Mouse (Mus musculus) cortical plate, adult 2 months (tissue): ENCODE measurements around the gene Zfp687. TPM values are rescaled to one million over a fixed set of nuclear protein-coding genes. Genes with fewer than 3 reads are reported as not detected.

Experiments used
- H3K27ac ChIP-seq: fragments of 200-500 bp; 2 replicates; pipeline ENCODE4 v1.5.1; 2012; ENCODE audit warnings: low read length, control low read depth, inconsistent platforms; ENCODE audit not compliant: insufficient read depth
- H3K4me1 ChIP-seq: fragments of 200-500 bp; 2 replicates; pipeline ENCODE4 v1.6.1; 2011; ENCODE audit warnings: low read length; ENCODE audit not compliant: control insufficient read depth, insufficient read depth
- H3K4me3 ChIP-seq: fragments of 200-500 bp; 2 replicates; pipeline ENCODE4 v1.5.1; 2011; ENCODE audit warnings: mild to moderate bottlenecking, low read length, control low read depth; ENCODE audit not compliant: insufficient read depth
- CTCF ChIP-seq: fragments of 200-500 bp; IDR thresholded peaks from 2 replicates; pipeline ENCODE4 v1.5.1; 2011; ENCODE audit warnings: mild to moderate bottlenecking, control low read depth, low read length; ENCODE audit not compliant: insufficient read depth; ENCODE audit errors: extremely low read depth
- POLR2A ChIP-seq: fragments of 200-500 bp; IDR thresholded peaks from 2 replicates; pipeline ENCODE4 v1.6.1; 2011; ENCODE audit warnings: mild to moderate bottlenecking, low read length, control low read depth; ENCODE audit not compliant: insufficient read depth; ENCODE audit errors: extremely low read depth
- polyA plus RNA-seq: library from polyadenylated mRNA; depleted of rRNA; stranded (reverse); fragments of >200 nt; gene quantifications from 2 replicates; pipeline ENCODE4 v1.2.3, GENCODE M21; 2012; rRNA removed

Zfp687 gene
- polyA plus RNA-seq, 1 experiment = 15.8 TPM

DNA sequence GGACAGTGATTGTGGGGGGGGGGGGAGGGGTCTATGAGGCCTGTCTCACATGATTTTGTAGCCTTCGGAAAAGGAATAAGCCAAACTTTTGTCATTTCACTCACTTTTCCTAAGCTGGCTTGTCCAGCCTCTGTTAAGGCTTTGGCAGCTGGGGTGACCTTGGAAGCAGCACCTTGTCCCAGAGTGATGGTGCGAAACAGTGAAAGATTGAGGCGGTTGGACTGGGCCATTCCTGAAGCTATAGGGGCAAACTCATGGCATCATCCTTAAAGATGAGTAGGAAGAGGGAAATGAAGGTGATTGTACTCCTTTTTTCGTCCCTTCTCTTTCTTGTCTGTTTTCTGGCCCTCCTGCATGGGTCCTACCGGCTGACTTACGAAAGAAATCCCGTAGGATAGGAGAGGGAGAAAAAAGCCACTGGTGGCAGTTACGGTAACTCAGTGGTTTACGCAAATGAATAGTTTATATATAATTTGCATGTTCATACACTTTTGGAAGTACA is 41.2 kb downstream of the Zfp687 start:
- Histone ChIP-seq H3K4me3 (peak overlapping the region; percentile 64), H3K4me1 (no peaks in the 10 kb centered on the region), H3K27ac (no peak overlapping the region)
- no peak for TF ChIP-seq CTCF
- TF ChIP-seq POLR2A = no peak

DNA sequence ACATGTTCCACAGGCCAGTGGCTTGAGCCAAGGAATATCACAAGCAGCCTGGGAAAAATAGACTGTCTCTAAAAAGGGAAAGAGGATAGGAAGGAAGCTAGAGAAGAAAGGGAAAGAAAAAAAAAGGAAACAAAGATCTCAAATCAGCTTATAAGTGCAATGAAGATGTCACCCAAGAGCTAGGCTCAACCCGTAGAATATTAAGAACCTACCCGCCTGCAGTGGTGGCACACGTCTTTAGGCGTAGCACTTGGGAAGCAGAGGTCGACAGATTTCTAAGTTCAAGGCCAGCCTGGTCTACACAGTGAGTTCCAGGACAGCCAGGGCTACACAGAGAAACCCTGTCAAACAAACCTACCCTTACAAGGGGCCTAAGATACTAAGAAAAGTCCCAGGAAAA is 41.6 kb downstream of the Zfp687 start:
- Histone ChIP-seq H3K4me3 (peak overlapping the region; percentile 64; the same call in 1 of the 2 replicates), H3K4me1 (no peaks in the 10 kb centered on the region), H3K27ac (no peak overlapping the region)
- TF ChIP-seq POLR2A = no peak
- TF ChIP-seq CTCF = no peak

DNA sequence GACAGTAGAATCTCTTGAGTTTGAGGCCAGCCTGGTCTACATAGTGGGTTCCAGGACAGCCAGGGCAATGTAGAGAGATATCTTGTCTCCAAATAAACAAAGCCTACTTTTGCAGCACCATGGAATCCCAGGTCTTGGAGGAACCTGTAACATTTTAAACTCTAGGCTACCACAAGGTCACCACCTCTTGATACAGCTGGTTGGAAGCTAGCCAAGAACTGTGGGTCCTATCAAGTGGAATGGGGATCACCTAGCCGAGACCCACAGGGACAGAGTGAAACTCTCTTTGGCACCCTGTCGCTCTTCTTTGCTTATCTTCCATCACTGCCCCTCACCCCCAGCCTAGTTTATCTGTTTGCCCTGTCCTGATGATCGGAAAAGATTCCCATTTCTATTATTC is 42.7 kb downstream of the Zfp687 start:
- TF ChIP-seq CTCF = no peak
- no peak for TF ChIP-seq POLR2A
- Histone ChIP-seq H3K4me3 (no peak overlapping the region), H3K4me1 (no peaks in the 10 kb centered on the region), H3K27ac (no peak overlapping the region)

DNA sequence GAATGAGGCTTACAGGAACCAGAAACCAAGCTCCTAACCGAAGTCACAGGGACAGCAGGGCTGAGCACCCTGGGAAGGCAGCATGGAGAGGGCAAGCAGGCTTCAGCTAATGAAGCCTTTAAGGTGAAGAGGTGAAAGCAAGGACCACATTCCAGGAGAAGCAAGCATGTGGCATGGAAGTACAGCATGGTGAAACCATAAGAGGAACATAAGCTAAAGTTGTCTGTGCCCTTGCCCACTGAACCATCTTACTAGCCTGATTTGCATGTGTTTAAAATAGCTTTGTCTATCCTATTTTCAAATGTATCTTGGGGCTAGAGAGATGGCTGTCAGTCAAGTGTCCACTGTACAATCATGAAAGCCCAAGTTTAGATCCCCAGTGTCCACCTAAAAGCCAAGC is 49.4 kb downstream of the Zfp687 start:
- TF ChIP-seq CTCF (no peak), POLR2A (no peak)
- Histone ChIP-seq H3K27ac (no peak overlapping the region), H3K4me1 (no peaks in the 10 kb centered on the region), H3K4me3 (no peak overlapping the region)

DNA sequence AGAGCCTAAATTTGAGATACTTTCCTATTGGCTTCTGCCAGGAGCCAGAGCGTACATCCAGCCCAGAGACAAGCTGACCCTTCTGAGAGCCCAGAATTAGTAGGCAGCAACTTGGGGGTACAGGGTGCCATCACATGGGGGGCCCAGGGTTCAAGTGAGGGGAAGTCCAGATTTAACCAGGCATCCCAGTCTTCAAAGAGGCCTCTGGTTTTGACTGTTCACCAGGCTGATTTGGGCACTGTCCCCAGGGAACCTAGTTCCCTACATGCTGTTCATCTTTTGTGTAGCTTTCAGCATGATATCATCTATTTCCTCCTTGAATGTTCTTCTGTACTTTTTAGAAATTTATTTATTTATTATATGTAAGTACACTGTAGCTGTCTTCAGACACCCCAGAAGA is 50.3 kb downstream of the Zfp687 start:
- TF ChIP-seq CTCF (no peak), POLR2A (no peak)

DNA sequence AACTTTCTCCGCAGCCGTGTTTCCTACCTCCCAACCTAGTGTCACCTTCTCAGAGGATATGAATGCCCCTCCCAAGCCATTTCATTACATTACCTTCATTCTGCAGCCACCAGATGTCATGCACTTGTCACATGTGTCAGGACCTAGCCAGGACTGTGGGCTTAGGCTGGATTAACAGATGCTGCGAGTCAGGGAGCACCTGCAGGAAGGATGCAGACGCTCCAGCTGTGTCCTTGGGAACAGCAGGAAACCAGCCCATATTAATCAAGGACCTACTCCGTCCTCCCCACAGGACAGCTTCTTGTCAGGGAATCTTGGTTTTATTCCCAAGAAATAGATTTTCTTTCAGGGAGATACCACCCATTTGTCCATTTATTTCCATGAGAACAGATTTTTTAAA is 54.9 kb downstream of the Zfp687 start:
- H3K4me3 ChIP-seq = no peak overlapping the region
- TF ChIP-seq CTCF (no peak), POLR2A (no peak)

More for the DNA sequence above, 50.3 kb downstream of the Zfp687 start:
- Histone ChIP-seq H3K27ac (no peak overlapping the region), H3K4me1 (no peaks in the 10 kb centered on the region), H3K4me3 (no peak overlapping the region)

DNA sequence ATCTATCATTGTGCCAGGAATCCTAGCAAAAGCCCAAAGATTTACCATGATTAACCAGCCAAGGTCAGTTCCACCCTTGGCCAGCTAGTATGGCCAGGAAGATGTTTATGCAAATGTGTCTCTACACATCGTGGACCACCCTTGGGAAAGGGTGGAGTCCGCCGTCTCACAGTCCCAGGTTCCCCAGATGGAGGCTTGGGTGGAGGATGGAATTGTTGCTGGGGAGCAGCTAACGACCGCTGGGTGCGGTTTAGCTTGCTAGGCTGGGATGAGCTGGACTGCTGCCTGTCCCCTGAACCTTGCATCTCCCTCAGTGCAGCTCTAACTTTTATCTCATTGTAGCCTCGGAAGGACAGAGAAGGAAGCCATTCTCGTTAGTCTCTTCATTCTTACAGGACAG is 55.4 kb downstream of the Zfp687 start:
- no peak for TF ChIP-seq CTCF
- no peak for TF ChIP-seq POLR2A

More for the DNA sequence above, 54.9 kb downstream of the Zfp687 start:
- no peak overlapping the region for H3K27ac ChIP-seq
- no peaks in the 10 kb centered on the region for H3K4me1 ChIP-seq

DNA sequence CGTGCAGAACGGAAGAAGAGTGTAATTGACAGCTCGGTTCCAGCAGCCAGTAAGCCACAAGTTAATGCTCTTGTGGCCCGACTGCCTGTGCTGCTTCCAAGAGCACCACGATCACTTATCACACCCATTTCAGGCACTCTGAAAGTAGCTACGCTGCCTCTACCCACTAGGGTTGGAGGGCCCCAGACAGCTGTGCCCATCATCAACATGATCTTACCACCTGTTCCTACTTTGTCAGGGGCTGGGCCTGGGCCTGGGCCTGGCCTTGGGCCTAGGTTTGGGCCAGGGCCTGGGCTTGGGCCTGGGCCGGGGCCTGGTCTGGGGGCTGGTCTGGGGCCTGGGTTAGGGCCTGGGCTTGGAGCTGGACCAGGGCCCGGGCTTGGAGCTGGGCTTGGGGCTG is 57.0 kb downstream of the Zfp687 start:
- 0 out of 2 replicates have a peak, but pooled peaks cover 2% of the 10 kb centered on the region for H3K4me1 ChIP-seq
- no peak overlapping the region for H3K27ac ChIP-seq
- TF ChIP-seq CTCF (no peak), POLR2A (no peak)
- H3K4me3 ChIP-seq = no peak overlapping the region

More for the DNA sequence above, 55.4 kb downstream of the Zfp687 start:
- H3K4me1 ChIP-seq = 0 out of 2 replicates have a peak, but pooled peaks cover 2% of the 10 kb centered on the region
- no peak overlapping the region for H3K4me3 ChIP-seq
- H3K27ac ChIP-seq = no peak overlapping the region

Other genes with a start within 250 kb of the Zfp687 start
- 2.3 and 3.2 TPM in 2 replicates for gene Cgn, start 229.0 kb downstream of the Zfp687 start, polyA plus RNA-seq
- gene Pogz, start 177.9 kb downstream of the Zfp687 start, polyA plus RNA-seq = 38.1 and 40.0 TPM in 2 replicates
- 257 TPM in 2 replicates for gene Psmb4, start 128.5 kb downstream of the Zfp687 start, polyA plus RNA-seq
- 17.0 and 18.7 TPM in 2 replicates for gene Selenbp1, start 82.4 kb downstream of the Zfp687 start, polyA plus RNA-seq
- 24.3 and 26.4 TPM in 2 replicates for gene Rfx5, start 61.4 kb downstream of the Zfp687 start, polyA plus RNA-seq
- gene Pi4kb, start 40.7 kb downstream of the Zfp687 start, polyA plus RNA-seq = 56.6 and 61.4 TPM in 2 replicates
- 193 and 203 TPM in 2 replicates for gene Psmd4, start 27.2 kb upstream of the Zfp687 start, polyA plus RNA-seq
- gene Pip5k1a, start 91.5 kb upstream of the Zfp687 start, polyA plus RNA-seq = 41.1 and 41.7 TPM in 2 replicates
- 48.0 and 52.4 TPM in 2 replicates for gene Vps72, start 95.6 kb upstream of the Zfp687 start, polyA plus RNA-seq
- gene Tmod4, start 109.0 kb upstream of the Zfp687 start, polyA plus RNA-seq = 0.72 and 0.77 TPM in 2 replicates
- gene Scnm1, start 118.6 kb upstream of the Zfp687 start, polyA plus RNA-seq = 114 and 124 TPM in 2 replicates
- 21.4 and 21.6 TPM in 2 replicates for gene Lysmd1, start 118.6 kb upstream of the Zfp687 start, polyA plus RNA-seq
- 5.1 and 5.2 TPM in 2 replicates for gene Tnfaip8l2, start 126.9 kb upstream of the Zfp687 start, polyA plus RNA-seq
- 26.1 and 29.0 TPM in 2 replicates for gene Sema6c, start 145.0 kb upstream of the Zfp687 start, polyA plus RNA-seq
- gene Gabpb2, start 202.5 kb upstream of the Zfp687 start, polyA plus RNA-seq = 12.1 and 12.8 TPM in 2 replicates
- gene Cdc42se1, start 213.3 kb upstream of the Zfp687 start, polyA plus RNA-seq = 65.4 and 66.6 TPM in 2 replicates
- 428 and 469 TPM in 2 replicates for gene Mllt11, start 216.7 kb upstream of the Zfp687 start, polyA plus RNA-seq
- gene Gm128, start 226.2 kb upstream of the Zfp687 start, polyA plus RNA-seq = 0.23 and 0.25 TPM in 2 replicates
- gene Bnipl, start 235.7 kb upstream of the Zfp687 start, polyA plus RNA-seq = 0.17 and 0.61 TPM in 2 replicates